Mouse (Mus musculus): ENCODE results near the gene Hmga2. TPM values are rescaled to one million over a fixed set of nuclear protein-coding genes. Genes with fewer than 3 reads are reported as not detected.

The Hmga2 gene
- polyA plus RNA-seq, 1 experiment from 2014 or later: 0.71 TPM

GRCm38 (mm10) chr10:120327946-120328345 is 148.3 kb downstream of the Hmga2 start:
- no peak overlapping the region for H3K4me2 ChIP-seq (ENCODE audit: low read length)
- 93% methylated on average over 14 of the region's 14 CpGs for WGBS
- no peaks in the 10 kb centered on the region for H3K4me1 ChIP-seq (replicated peaks; ENCODE audit: control insufficient read depth, insufficient read depth, low read length)
- H3K27me3 ChIP-seq (replicated peaks; ENCODE audit: control insufficient read depth, insufficient read depth, low read length): no peaks in the 10 kb centered on the region
- no peak overlapping the region for H3K27ac ChIP-seq (ENCODE audit: low read length)
- ATAC-seq: no peak
- no peak overlapping the region for H3K9ac ChIP-seq (replicated peaks; ENCODE audit: low read depth, low read length)
- no peak overlapping the region for H3K4me3 ChIP-seq (replicated peaks; ENCODE audit: low read length)
- H3K36me3 ChIP-seq (ENCODE audit: control insufficient read depth, insufficient read depth): no peaks in the 10 kb centered on the region
- no peaks in the 10 kb centered on the region for H3K9me3 ChIP-seq (ENCODE audit: control insufficient read depth, low read length)

- H3K27me3 ChIP-seq (replicated peaks; ENCODE audit: control insufficient read depth, insufficient read depth, low read length): no peaks in the 10 kb centered on the region
Observed at GRCm38 (mm10) chr10:120323584-120324203, 152.6 kb downstream of the Hmga2 start.

DNA sequence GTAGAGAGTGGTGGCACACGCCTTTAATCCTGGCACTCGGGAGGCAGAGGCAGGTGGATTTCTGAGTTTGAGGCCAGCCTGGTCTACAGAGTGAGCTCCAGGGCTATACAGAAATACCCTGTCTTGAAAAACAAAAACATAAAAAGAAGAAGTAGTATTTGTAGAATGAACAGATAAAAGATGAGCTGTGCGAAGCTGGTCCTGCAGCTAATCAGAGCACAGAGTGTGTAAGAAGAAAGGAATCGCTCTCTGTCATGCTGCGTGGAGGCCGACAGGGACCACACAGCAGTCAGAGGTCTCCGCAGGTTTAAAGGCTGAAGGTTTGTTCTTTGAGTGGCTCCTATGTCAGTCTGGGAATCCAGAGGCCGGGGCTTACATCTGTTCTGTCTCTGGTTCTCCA is 153.5 kb downstream of the Hmga2 start:
- no peak overlapping the region for H3K9ac ChIP-seq (replicated peaks; ENCODE audit: low read depth, low read length)
- no peaks in the 10 kb centered on the region for H3K4me1 ChIP-seq (replicated peaks; ENCODE audit: control insufficient read depth, insufficient read depth, low read length)
- H3K27me3 ChIP-seq (replicated peaks; ENCODE audit: control insufficient read depth, insufficient read depth, low read length): no peaks in the 10 kb centered on the region
- H3K27ac ChIP-seq (ENCODE audit: low read length): no peak overlapping the region
- H3K4me2 ChIP-seq (ENCODE audit: low read length): no peak overlapping the region
- H3K36me3 ChIP-seq (ENCODE audit: control insufficient read depth, insufficient read depth): no peaks in the 10 kb centered on the region
- H3K4me3 ChIP-seq (replicated peaks; ENCODE audit: low read length): no peak overlapping the region
- ATAC-seq: no peak
- H3K9me3 ChIP-seq (ENCODE audit: control insufficient read depth, low read length): 0 out of 2 replicates have a peak, but pooled peaks cover 2% of the 10 kb centered on the region
- WGBS: 93% methylated on average over 8 of the region's 8 CpGs

More at GRCm38 (mm10) chr10:120323584-120324203, 152.6 kb downstream of the Hmga2 start:
- H3K27ac ChIP-seq (ENCODE audit: low read length): no peak overlapping the region
- no peak overlapping the region for H3K4me3 ChIP-seq (replicated peaks; ENCODE audit: low read length)
- H3K4me1 ChIP-seq (replicated peaks; ENCODE audit: control insufficient read depth, insufficient read depth, low read length): no peaks in the 10 kb centered on the region
- no peak for ATAC-seq
- H3K9me3 ChIP-seq (ENCODE audit: control insufficient read depth, low read length): 0 out of 2 replicates have a peak, but pooled peaks cover 2% of the 10 kb centered on the region
- no peak overlapping the region for H3K9ac ChIP-seq (replicated peaks; ENCODE audit: low read depth, low read length)
- no peak overlapping the region for H3K4me2 ChIP-seq (ENCODE audit: low read length)
- H3K36me3 ChIP-seq (ENCODE audit: control insufficient read depth, insufficient read depth): no peaks in the 10 kb centered on the region
- WGBS: 87% methylated on average over 11 of the region's 11 CpGs

- H3K27ac ChIP-seq (ENCODE audit: low read length): no peak overlapping the region
- no peak overlapping the region for H3K9ac ChIP-seq (replicated peaks; ENCODE audit: low read depth, low read length)
- no peaks in the 10 kb centered on the region for H3K27me3 ChIP-seq (replicated peaks; ENCODE audit: control insufficient read depth, insufficient read depth, low read length)
- no peak overlapping the region for H3K4me2 ChIP-seq (ENCODE audit: low read length)
- WGBS: 93% methylated on average over 12 of the region's 12 CpGs
- no peaks in the 10 kb centered on the region for H3K36me3 ChIP-seq (ENCODE audit: control insufficient read depth, insufficient read depth)
- 0 out of 2 replicates have a peak, but pooled peaks cover 2% of the 10 kb centered on the region for H3K9me3 ChIP-seq (ENCODE audit: control insufficient read depth, low read length)
- H3K4me1 ChIP-seq (replicated peaks; ENCODE audit: control insufficient read depth, insufficient read depth, low read length): no peaks in the 10 kb centered on the region
- no peak for ATAC-seq
- no peak overlapping the region for H3K4me3 ChIP-seq (replicated peaks; ENCODE audit: low read length)
Observed at GRCm38 (mm10) chr10:120319614-120320013, 156.7 kb downstream of the Hmga2 start.

MicroRNAs encoded within 50 kb of the gene (microRNA counts, 519-probe panel; counts per million panel counts)
- microRNA mmu-miR-763: not detected

Small RNAs within 50 kb of the gene (microRNA-seq; reads per million reads assigned to microRNA genes)
- gene Mir763: 0.62 reads per million

Other genes with a start within 250 kb of the Hmga2 start
- 33.1 and 43.8 TPM in 2 replicates for gene Llph, start 249.4 kb downstream of the Hmga2 start, polyA plus RNA-seq (2015; fragmentation: Nextera tagmentation; extraction: Ambion mirVana)